Mouse (Mus musculus) spleen, adult 2 months (tissue): ENCODE data around the gene Fibp. TPM values are rescaled to one million over a fixed set of nuclear protein-coding genes. Genes with fewer than 3 reads are reported as not detected.

ENCODE experiments used
- DNase-seq, 2 experiments: peaks; one replicate each; pipeline versions ENCODE4 v3.0.0 to v3.0.0-alpha.2; 2012 to 2021; ENCODE audit warnings: low spot score in 2 of 2, low read depth in 1 of 2
- H3K27ac ChIP-seq: fragments of 200-500 bp; 2 replicates; pipeline ENCODE4 v1.5.1; 2012; ENCODE audit warnings: low read length, inconsistent platforms; ENCODE audit not compliant: insufficient read depth
- H3K27me3 ChIP-seq: fragments of 200-500 bp; 2 replicates; pipeline ENCODE4 v1.6.1; 2012; ENCODE audit warnings: mild to moderate bottlenecking, moderate library complexity, low read length, inconsistent platforms; ENCODE audit not compliant: control insufficient read depth, insufficient read depth
- H3K36me3 ChIP-seq: fragments of 200-500 bp; 2 replicates; pipeline ENCODE4 v1.6.1; 2012; ENCODE audit warnings: mild to moderate bottlenecking, low read length, inconsistent platforms; ENCODE audit not compliant: control insufficient read depth, insufficient read depth
- H3K4me1 ChIP-seq: fragments of 200-500 bp; 2 replicates; pipeline ENCODE4 v1.6.1; 2011; ENCODE audit warnings: inconsistent platforms; ENCODE audit not compliant: control insufficient read depth, insufficient read depth, insufficient read length
- H3K4me3 ChIP-seq: fragments of 200-500 bp; 2 replicates; pipeline ENCODE4 v1.5.1; 2011; ENCODE audit warnings: mild to moderate bottlenecking, inconsistent platforms; ENCODE audit not compliant: insufficient read depth, insufficient read length; ENCODE audit errors: extremely low read depth
- CTCF ChIP-seq: fragments of 200-500 bp; IDR thresholded peaks from 2 replicates; pipeline ENCODE4 v1.5.1; 2011; ENCODE audit warnings: mild to moderate bottlenecking, inconsistent platforms; ENCODE audit not compliant: insufficient read depth, insufficient read length, insufficient replicate concordance; ENCODE audit errors: extremely low read depth
- POLR2A ChIP-seq: fragments of 200-500 bp; IDR thresholded peaks from 2 replicates; pipeline ENCODE4 v1.6.1; 2011; ENCODE audit warnings: low read depth, low read length, inconsistent platforms
- WGBS: fragments of 180-500 bp; shearing (Covaris S2); methylation state at CpG from one replicate; pipeline ENCODE4 v1.1.7; 2018; 5-methylcytosine and 5-hydroxymethylcytosine counted together
- polyA plus RNA-seq: library from polyadenylated mRNA; depleted of rRNA; stranded (reverse); fragments of >200 nt; gene quantifications from 2 replicates; pipeline ENCODE4 v1.2.3, GENCODE M21; 2012; rRNA removed

Fibp gene
- 80.4 and 131 TPM in 2 replicates for polyA plus RNA-seq

GRCm38 (mm10) chr19:5460465-5460911 lies at the start of gene Fibp:
Gene Fibp (plus strand): TSS chr19:5460615.
- DNase-seq: peak; percentile 75 to 84

GRCm38 (mm10) chr19:5410641-5411040 lies 49.8 kb upstream of the Fibp start:
- TF ChIP-seq POLR2A (no peak), CTCF (no peak)
- Histone ChIP-seq H3K27me3 (no peaks in the 10 kb centered on the region), H3K4me1 (peaks cover 12% of the 10 kb centered on the region), H3K4me3 (no peak overlapping the region), H3K36me3 (no peaks in the 10 kb centered on the region; the same call in 1 of the 2 replicates), H3K27ac (no peak overlapping the region)
- WGBS: 96% methylated on average over 5 of the region's 5 CpGs
- no peak for DNase-seq

More at GRCm38 (mm10) chr19:5460465-5460911, at the start of gene Fibp:
- H3K27me3 ChIP-seq: no peaks in the 10 kb centered on the region
- H3K4me1 ChIP-seq: peaks cover 14% of the 10 kb centered on the region
- peak; percentile 36; the same call in 1 of the 2 replicates for TF ChIP-seq POLR2A
- TF ChIP-seq CTCF: no peak
- peak within 1 kb of the TSS; percentile 76 for H3K4me3 ChIP-seq
- H3K36me3 ChIP-seq: peaks cover 12% of the 10 kb centered on the region
- WGBS: under 1% methylated on average over 32 of the region's 32 CpGs
- H3K27ac ChIP-seq: peak within 1 kb of the TSS; percentile 53

- WGBS: 89% methylated on average over 5 of the region's 5 CpGs
- H3K27me3 ChIP-seq: no peaks in the 10 kb centered on the region
- H3K36me3 ChIP-seq: no peaks in the 10 kb centered on the region; the same call in 1 of the 2 replicates
- no peak for TF ChIP-seq CTCF
- no peak for TF ChIP-seq POLR2A
- peaks cover 12% of the 10 kb centered on the region for H3K4me1 ChIP-seq
- no peak overlapping the region for H3K4me3 ChIP-seq
- no peak overlapping the region for H3K27ac ChIP-seq
- no peak for DNase-seq
Observed at GRCm38 (mm10) chr19:5411961-5412360, 48.5 kb upstream of the Fibp start.

- peaks cover 4% of the 10 kb centered on the region; the same call in 1 of the 2 replicates for H3K4me1 ChIP-seq
- WGBS: 87% methylated on average over 4 of the region's 4 CpGs
- no peak overlapping the region for H3K4me3 ChIP-seq
- no peak for DNase-seq
- no peaks in the 10 kb centered on the region for H3K27me3 ChIP-seq
- TF ChIP-seq POLR2A (no peak), CTCF (no peak)
- H3K36me3 ChIP-seq: peaks cover 11% of the 10 kb centered on the region; the same call in 1 of the 2 replicates
- no peak overlapping the region for H3K27ac ChIP-seq
Observed at GRCm38 (mm10) chr19:5413840-5414239, 46.6 kb upstream of the Fibp start.

GRCm38 (mm10) chr19:5414534-5414957 lies 45.9 kb upstream of the Fibp start:
- Histone ChIP-seq H3K4me1 (no peaks in the 10 kb centered on the region), H3K4me3 (no peak overlapping the region), H3K36me3 (peaks cover 11% of the 10 kb centered on the region; the same call in 1 of the 2 replicates), H3K27ac (no peak overlapping the region), H3K27me3 (no peaks in the 10 kb centered on the region)
- 73% methylated on average over 2 of the region's 2 CpGs for WGBS
- TF ChIP-seq CTCF: no peak
- no peak for TF ChIP-seq POLR2A
- DNase-seq: no peak

GRCm38 (mm10) chr19:5418750-5419466 lies 41.5 kb upstream of the Fibp start:
- Histone ChIP-seq H3K27me3 (no peaks in the 10 kb centered on the region), H3K27ac (no peak overlapping the region), H3K4me3 (no peak overlapping the region), H3K4me1 (peaks cover 4% of the 10 kb centered on the region; the same call in 1 of the 2 replicates), H3K36me3 (peaks cover 26% of the 10 kb centered on the region)
- WGBS: 96% methylated on average over 8 of the region's 8 CpGs
- DNase-seq: no peak
- TF ChIP-seq POLR2A (no peak), CTCF (no peak)

- no peak overlapping the region for H3K27ac ChIP-seq
- TF ChIP-seq POLR2A (no peak), CTCF (no peak)
- H3K4me3 ChIP-seq: no peak overlapping the region
- 87% methylated on average over 9 of the region's 9 CpGs for WGBS
- no peak for DNase-seq
- peaks cover 26% of the 10 kb centered on the region for H3K36me3 ChIP-seq
- H3K4me1 ChIP-seq: peaks cover 5% of the 10 kb centered on the region; the same call in 1 of the 2 replicates
- no peaks in the 10 kb centered on the region for H3K27me3 ChIP-seq
Observed at GRCm38 (mm10) chr19:5419630-5420029, 40.8 kb upstream of the Fibp start.
